8 mouse cellular contexts compared by ENCODE assay signal in the genomic region with DNA sequence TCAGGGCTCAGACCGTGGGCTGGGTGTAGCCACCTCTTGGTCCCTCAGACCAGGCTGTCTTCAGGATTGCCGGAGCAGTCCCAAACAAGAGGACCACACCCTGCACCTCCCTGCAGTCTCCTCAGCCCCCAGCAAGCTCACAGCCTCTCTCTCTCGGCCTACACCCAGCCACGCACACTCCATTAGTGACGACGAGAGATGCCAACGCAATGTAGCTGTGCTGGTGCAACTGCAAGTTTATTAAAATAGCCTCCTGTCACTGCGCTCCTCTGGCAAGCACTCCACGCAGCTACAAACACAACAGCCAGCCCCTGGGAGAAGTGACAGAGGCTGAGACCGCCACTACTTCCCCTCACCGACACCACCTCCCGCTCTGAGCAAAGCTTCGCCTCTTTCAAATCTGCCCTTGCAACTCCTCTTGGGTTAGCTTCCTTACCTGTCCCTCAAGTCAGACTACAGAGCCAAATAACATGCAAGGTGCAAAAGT. TPM values are rescaled to one million over a fixed set of nuclear protein-coding genes. Genes with fewer than 3 reads are reported as not detected.
DNase-seq lines count a peak whose midpoint lies in the region; ATAC-seq and TF ChIP-seq lines count a peak whose summit lies in the region.

No protein-coding gene starts in this region.

- H3K4me3 ChIP-seq in limb, embryonic 13.5 days = peak overlapping the region; percentile 43

- no peaks in the 10 kb centered on the region for H3K9me3 ChIP-seq in limb, embryonic 13.5 days

- DNase-seq in layer of hippocampus, adult 8-10 months (ENCODE audit: low spot score in 2 of 2) = peak; percentile 75 to 78
- no peak for DNase-seq in layer of hippocampus, adult 9-10 months (ENCODE audit: low spot score)
- peak; percentile 74 for DNase-seq in brain, embryonic 14.5 days (ENCODE audit: low read depth)
- DNase-seq in gastrocnemius, postnatal 10 days = peak; percentile 46
- DNase-seq in right cerebral cortex, postnatal 25 days = peak; percentile 80
- DNase-seq in adrenal gland, postnatal 4 days (ENCODE audit: low spot score in 2 of 2) = no peak
- no peak for DNase-seq in cerebellum, adult 11 months

- H3K9ac ChIP-seq in limb, embryonic 13.5 days = peak overlapping the region; percentile 61

- H3K4me2 ChIP-seq in limb, embryonic 13.5 days (replicated peaks) = peak overlapping the region; percentile 68

- peak overlapping the region; percentile 85 for H3K27ac ChIP-seq in limb, embryonic 13.5 days

- peaks cover 91% of the 10 kb centered on the region for H3K4me1 ChIP-seq in limb, embryonic 13.5 days

- peaks cover 17% of the 10 kb centered on the region for H3K36me3 ChIP-seq in limb, embryonic 13.5 days

- WGBS in limb, embryonic 13.5 days = 13% methylated on average over 13 of the region's 13 CpGs

- TF ChIP-seq CTCF in brain, embryonic 14.5 days (IDR thresholded peaks at IDR 0.05; ENCODE audit: borderline replicate concordance, extremely low read depth, insufficient read depth, insufficient read length) = no peak

- TF ChIP-seq POLR2A in brain, embryonic 14.5 days (IDR thresholded peaks at IDR 0.05; ENCODE audit: borderline replicate concordance, extremely low read depth, insufficient read depth, insufficient read length, poor library complexity, severe bottlenecking) = no peak

- ATAC-seq in limb, embryonic 13.5 days (ENCODE audit: low FRiP score, low read depth) = no peak

- H3K27me3 ChIP-seq in limb, embryonic 13.5 days = peaks cover 60% of the 10 kb centered on the region

RNA-seq across cellular contexts. Expression of a gene that starts 25.0 kb away (rescaled TPM):
- 100 to 1,000 TPM; 453 to 552 (median 494) TPM for total RNA-seq in layer of hippocampus, adult 8-10 months (2022)
- 34.0 and 46.8 TPM in 2 replicates for polyA plus RNA-seq in brain, embryonic 14.5 days (2012; rRNA removed)
- 100 to 1,000 TPM; 598 to 734 TPM for total RNA-seq in gastrocnemius, postnatal 10 days (2021)
- 46.9 and 48.0 TPM in 2 replicates for polyA plus RNA-seq in limb, embryonic 13.5 days (2015; fragmentation: Nextera tagmentation; extraction: Ambion mirVana)
- total RNA-seq in adrenal gland, postnatal 4 days (2021) = 100 to 1,000 TPM; 134 to 137 TPM

RNA-seq across cellular contexts. Expression of a gene that starts 47.5 kb away (rescaled TPM):
- total RNA-seq in layer of hippocampus, adult 8-10 months (2022) = 10 to 100 TPM in 1 of 4 experiments, 1 to 10 TPM in 3; 8.4 to 10.5 (median 8.9) TPM
- 8.0 and 8.9 TPM in 2 replicates for polyA plus RNA-seq in brain, embryonic 14.5 days (2012; rRNA removed)
- 1 to 10 TPM; 5.8 to 7.3 TPM for total RNA-seq in gastrocnemius, postnatal 10 days (2021)
- 6.3 TPM in 2 replicates for polyA plus RNA-seq in limb, embryonic 13.5 days (2015; fragmentation: Nextera tagmentation; extraction: Ambion mirVana)
- total RNA-seq in adrenal gland, postnatal 4 days (2021) = 1 to 10 TPM; 5.7 to 6.7 TPM

RNA-seq across cellular contexts. Expression of a gene that starts 52.3 kb away (rescaled TPM):
- total RNA-seq in layer of hippocampus, adult 8-10 months (2022) = not detected
- 0.92 and 1.5 TPM in 2 replicates for polyA plus RNA-seq in brain, embryonic 14.5 days (2012; rRNA removed)
- 1 to 10 TPM; 2.2 to 2.8 TPM for total RNA-seq in gastrocnemius, postnatal 10 days (2021)
- 7.1 and 9.8 TPM in 2 replicates for polyA plus RNA-seq in limb, embryonic 13.5 days (2015; fragmentation: Nextera tagmentation; extraction: Ambion mirVana)
- 1 to 10 TPM; 1.2 TPM for total RNA-seq in adrenal gland, postnatal 4 days (2021)

RNA-seq across cellular contexts. Expression of a gene that starts 56.2 kb away (rescaled TPM):
- 10 to 100 TPM; 21.6 to 27.7 (median 23.3) TPM for total RNA-seq in layer of hippocampus, adult 8-10 months (2022)
- 30.1 and 39.2 TPM in 2 replicates for polyA plus RNA-seq in brain, embryonic 14.5 days (2012; rRNA removed)
- 10 to 100 TPM; 30.3 to 33.4 TPM for total RNA-seq in gastrocnemius, postnatal 10 days (2021)
- polyA plus RNA-seq in limb, embryonic 13.5 days (2015; fragmentation: Nextera tagmentation; extraction: Ambion mirVana) = 48.1 and 48.4 TPM in 2 replicates
- 10 to 100 TPM; 46.9 to 48.0 TPM for total RNA-seq in adrenal gland, postnatal 4 days (2021)

Comparison
In these comparisons a context has a peak if more than half of its experiments do, and no peak if none do; other contexts are left out.
1. DNase-seq: peak in layer of hippocampus, adult 8-10 months (2 of 2), brain, embryonic 14.5 days (single experiment), gastrocnemius, postnatal 10 days (single experiment) and right cerebral cortex, postnatal 25 days (single experiment); none in layer of hippocampus, adult 9-10 months (single experiment), adrenal gland, postnatal 4 days (0 of 2) and cerebellum, adult 11 months (single experiment).